Mouse (Mus musculus) leukemia stem cell, adult 10-12 weeks (primary cell): ENCODE data around the gene Tm6sf2. TPM values are rescaled to one million over a fixed set of nuclear protein-coding genes. Genes with fewer than 3 reads are reported as not detected.

Experiments
- polyA plus RNA-seq: library from polyadenylated mRNA; stranded (reverse); fragments of >175 nt; gene quantifications from 2 replicates; pipeline ENCODE4 v1.2.3, GENCODE M21; 2012; ENCODE audit warnings: low replicate concordance

Gene Tm6sf2
- polyA plus RNA-seq = 1.1 TPM in 1 of 2 replicates, not detected in the other

DNA sequence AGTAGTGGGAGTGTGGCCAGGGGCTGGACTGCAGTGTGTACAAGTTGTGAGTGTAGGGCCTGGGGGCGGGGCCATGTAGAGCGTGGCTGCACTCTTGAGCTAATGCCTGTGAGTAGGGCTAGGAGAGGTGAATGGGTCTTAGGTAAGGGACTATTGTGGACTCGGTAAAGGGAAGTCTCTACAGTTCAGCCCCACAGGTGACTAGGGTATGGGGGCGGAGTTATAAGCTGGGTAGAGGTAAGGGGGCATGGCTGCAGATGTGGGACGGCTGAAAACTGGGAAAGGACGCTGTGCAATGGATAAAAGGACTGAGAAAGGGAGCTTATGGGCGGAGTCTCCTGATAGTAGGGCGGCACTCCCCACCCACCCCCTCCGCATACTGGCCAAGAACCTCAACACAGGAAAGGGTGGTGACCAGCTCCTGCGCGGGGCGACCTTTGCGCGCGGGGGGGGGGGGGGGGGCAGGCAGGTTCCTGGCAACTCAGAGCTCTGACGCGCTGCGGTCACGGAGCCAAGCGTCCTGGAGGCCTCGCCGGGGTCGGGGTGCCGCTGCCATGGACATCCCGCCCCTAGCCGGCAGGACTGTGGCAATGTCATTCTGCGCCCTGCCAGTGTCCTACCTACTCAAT lies at the start of gene Tm6sf2:
Gene Tm6sf2 (plus strand): TSS at position 484 of the 629 bp plus-strand sequence.

DNA sequence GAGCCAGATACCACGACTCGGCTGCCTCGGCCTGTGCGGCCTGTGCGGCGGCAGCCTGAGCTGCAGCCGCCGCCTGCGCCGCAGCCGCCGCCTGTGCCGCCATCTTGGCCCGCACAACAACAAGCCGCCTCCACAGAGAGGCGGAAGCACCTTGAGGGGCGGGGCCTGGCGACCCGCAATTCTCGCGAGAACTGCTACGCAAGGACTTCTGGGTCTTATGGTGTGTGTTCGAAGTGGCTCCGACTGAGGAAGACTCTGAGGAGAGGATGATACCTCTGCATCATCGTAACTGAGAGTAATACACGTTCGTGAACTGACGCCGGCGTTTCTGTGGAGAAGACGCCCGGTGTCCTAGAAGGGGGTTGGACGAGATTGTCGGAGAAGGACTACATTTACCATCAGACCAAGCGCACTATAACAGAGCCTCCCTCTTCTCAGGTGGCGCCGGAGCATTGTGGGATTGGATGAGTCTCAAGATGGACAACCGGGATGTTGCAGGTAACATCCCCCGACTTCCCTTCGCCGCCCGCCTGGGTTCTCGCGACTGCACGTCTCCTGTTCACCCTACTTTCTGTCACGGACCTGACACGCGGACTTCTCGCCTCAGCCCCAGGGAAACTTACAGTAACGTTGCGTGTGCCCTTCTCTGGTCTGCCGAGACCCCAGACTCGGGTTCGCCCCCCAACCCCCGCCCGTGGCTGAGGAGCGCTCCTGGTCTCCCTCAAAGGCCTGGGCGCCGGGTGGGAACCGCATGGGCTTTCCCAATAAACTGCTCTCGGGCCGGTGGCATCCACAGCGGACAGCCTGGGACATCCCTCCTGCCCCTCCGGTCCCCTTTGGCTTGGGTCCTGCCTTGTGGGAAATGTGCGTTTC lies 29.9 kb upstream of the Tm6sf2 start, which contains the start of the genes Mau2 and Sugp1:
Gene Mau2 (minus strand): TSS at position 152 of the 873 bp plus-strand sequence.
Gene Sugp1 (plus strand): TSS at position 231 of the 873 bp plus-strand sequence.

DNA sequence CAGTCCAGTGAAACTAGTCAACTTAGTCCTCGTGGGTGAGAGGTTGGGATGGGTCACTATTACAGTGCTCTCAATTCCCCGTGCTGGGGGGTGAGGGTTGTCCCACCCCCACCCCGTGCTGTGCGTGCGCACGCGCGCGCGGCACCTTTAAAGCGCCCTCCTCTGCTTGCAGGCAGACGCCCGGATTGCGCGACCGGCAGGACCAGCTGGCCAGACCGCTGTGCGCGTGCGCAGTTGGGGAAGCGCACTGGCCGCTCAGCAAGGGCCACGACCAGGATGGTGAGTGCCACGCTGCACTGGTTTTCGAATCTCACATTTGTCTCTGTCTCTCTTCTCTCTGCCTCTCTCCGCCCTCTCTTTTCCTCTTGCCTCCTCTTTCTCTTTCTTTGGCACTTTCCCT lies 10.6 kb downstream of the Tm6sf2 start, which contains the start of gene Hapln4:
Gene Hapln4 (plus strand): TSS at position 173 of the 400 bp plus-strand sequence.

DNA sequence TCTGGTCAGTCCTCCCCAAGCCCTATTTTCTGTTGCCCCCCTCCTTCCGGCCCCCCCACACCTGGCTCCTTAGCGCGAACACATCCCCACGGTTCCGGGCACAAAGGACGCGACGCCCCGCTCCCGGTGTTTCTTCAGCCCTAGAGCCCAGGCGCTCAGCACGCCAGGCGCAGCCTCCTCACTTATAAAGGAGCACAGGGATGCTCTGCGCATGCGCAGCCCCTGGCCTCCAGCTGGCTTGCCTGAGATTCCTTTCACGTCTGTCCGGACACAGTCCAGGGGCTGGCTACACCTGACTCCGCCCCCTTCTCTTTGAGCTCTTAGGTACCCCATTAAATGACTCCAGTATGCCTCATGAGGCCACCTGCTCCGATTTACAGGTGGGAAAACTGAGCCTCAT lies 47.9 kb downstream of the Tm6sf2 start, which contains the start of gene Ncan:
Gene Ncan (minus strand): TSS at position 207 of the 400 bp plus-strand sequence.

Other genes starting within 250 kb of the Tm6sf2 start
- gene Pbx4, start 240.4 kb upstream of the Tm6sf2 start, polyA plus RNA-seq = 4.8 and 10.7 TPM in 2 replicates
- gene Cilp2, start 185.2 kb upstream of the Tm6sf2 start, polyA plus RNA-seq = 0.13 and 0.27 TPM in 2 replicates
- 2.6 and 3.2 TPM in 2 replicates for gene Tssk6, start 170.7 kb upstream of the Tm6sf2 start, polyA plus RNA-seq
- 57.7 and 73.4 TPM in 2 replicates for gene Ndufa13, start 170.4 kb upstream of the Tm6sf2 start, polyA plus RNA-seq
- 0.77 and 2.5 TPM in 2 replicates for gene Yjefn3, start 170.2 kb upstream of the Tm6sf2 start, polyA plus RNA-seq
- 38.6 and 137 TPM in 2 replicates for gene Gatad2a, start 76.5 kb upstream of the Tm6sf2 start, polyA plus RNA-seq
- 51.9 and 82.1 TPM in 2 replicates for gene Mau2, start 30.2 kb upstream of the Tm6sf2 start, polyA plus RNA-seq
- 46.3 and 66.4 TPM in 2 replicates for gene Sugp1, start 30.1 kb upstream of the Tm6sf2 start, polyA plus RNA-seq
- gene Hapln4, start 10.5 kb downstream of the Tm6sf2 start, polyA plus RNA-seq = not detected in 2 replicates
- 0.05 TPM in 1 of 2 replicates, not detected in the other for gene Ncan, start 47.9 kb downstream of the Tm6sf2 start, polyA plus RNA-seq
- 5.1 and 9.4 TPM in 2 replicates for gene Nr2c2ap, start 58.4 kb downstream of the Tm6sf2 start, polyA plus RNA-seq
- 2.9 and 6.6 TPM in 2 replicates for gene Rfxank, start 66.2 kb downstream of the Tm6sf2 start, polyA plus RNA-seq
- 6.5 and 41.8 TPM in 2 replicates for gene Borcs8, start 66.6 kb downstream of the Tm6sf2 start, polyA plus RNA-seq
- 8.9 and 50.7 TPM in 2 replicates for gene Mef2b, start 66.8 kb downstream of the Tm6sf2 start, polyA plus RNA-seq
- 191 and 288 TPM in 2 replicates for gene Tmem161a, start 99.4 kb downstream of the Tm6sf2 start, polyA plus RNA-seq
- gene Slc25a42, start 139.4 kb downstream of the Tm6sf2 start, polyA plus RNA-seq = 14.2 and 31.4 TPM in 2 replicates
- 22.8 and 39.3 TPM in 2 replicates for gene Sugp2, start 161.3 kb downstream of the Tm6sf2 start, polyA plus RNA-seq
- gene Armc6, start 161.5 kb downstream of the Tm6sf2 start, polyA plus RNA-seq = 18.2 and 36.2 TPM in 2 replicates
- gene Homer3, start 209.9 kb downstream of the Tm6sf2 start, polyA plus RNA-seq = 10.6 and 12.3 TPM in 2 replicates
- 40.0 and 63.8 TPM in 2 replicates for gene Ddx49, start 229.6 kb downstream of the Tm6sf2 start, polyA plus RNA-seq
- 154 and 182 TPM in 2 replicates for gene Cope, start 229.6 kb downstream of the Tm6sf2 start, polyA plus RNA-seq
- gene Cers1, start 242.9 kb downstream of the Tm6sf2 start, polyA plus RNA-seq = 0.18 and 0.51 TPM in 2 replicates